Mouse (Mus musculus): Measurements from ENCODE around the gene Spin2f.
"Not testable (repeated sequence)": the region's sequence is repeated elsewhere in the genome, so short reads cannot be mapped to it uniquely, and the experiment has no call there.

Gene Spin2f

GRCm38 (mm10) chrX:31253594-31253993 is at the start of gene Spin2f:
Gene Spin2f (plus strand): TSS chrX:31253894.
- DNase-seq (ENCODE audit: low read depth, low spot score), result not testable (repeated sequence)

GRCm38 (mm10) chrX:31212136-31212535 is 41.6 kb upstream of the Spin2f start:
- not testable (repeated sequence) for DNase-seq (ENCODE audit: low read depth, low spot score)

- not testable (repeated sequence) for DNase-seq (ENCODE audit: low read depth, low spot score)
Measured at GRCm38 (mm10) chrX:31223536-31223935, 30.2 kb upstream of the Spin2f start.

- DNase-seq (ENCODE audit: low read depth, low spot score), result not testable (repeated sequence)
Measured at GRCm38 (mm10) chrX:31235088-31235487, 18.6 kb upstream of the Spin2f start.

GRCm38 (mm10) chrX:31241754-31242153 is 11.9 kb upstream of the Spin2f start:
- not testable (repeated sequence) for DNase-seq (ENCODE audit: low read depth, low spot score)

All from brain, embryonic 18.5 days (tissue).